Mouse (Mus musculus) lung, postnatal 0 days (tissue): ENCODE measurements around the gene Tpm3. TPM values are rescaled to one million over a fixed set of nuclear protein-coding genes. Genes with fewer than 3 reads are reported as not detected.

ENCODE experiments used
- ATAC-seq: fragments of 200-750 bp; cut with Nextera tagmentation; 2 replicates; pipeline ENCODE4 v1.8.0; 2017; ENCODE audit warnings: moderate library complexity
- DNase-seq: peaks from one replicate; pipeline ENCODE4 v3.0.0-alpha.2; 2016; ENCODE audit warnings: low spot score
- H3K27ac ChIP-seq: fragments of 300-500 bp; sonication (generic); 2 replicates; pipeline ENCODE4 v1.5.1; 2014; ENCODE audit warnings: antibody characterized with exemption, mild to moderate bottlenecking, low read length, mixed read lengths
- H3K27me3 ChIP-seq: fragments of 300-500 bp; sonication (generic); replicated peaks from 2 replicates; pipeline ENCODE4 v1.6.1; 2014; ENCODE audit warnings: low read length, mixed read lengths; ENCODE audit not compliant: insufficient read depth
- H3K36me3 ChIP-seq: fragments of 300-500 bp; sonication (generic); 2 replicates; pipeline ENCODE4 v1.6.1; 2014; ENCODE audit warnings: low read length, mixed read lengths; ENCODE audit not compliant: insufficient read depth
- H3K4me1 ChIP-seq: fragments of 300-500 bp; sonication (generic); 2 replicates; pipeline ENCODE4 v1.6.1; 2014; ENCODE audit warnings: antibody characterized with exemption, low read depth, low read length, mixed read lengths; ENCODE audit not compliant: insufficient read depth
- H3K4me2 ChIP-seq: fragments of 300-500 bp; sonication (generic); replicated peaks from 2 replicates; pipeline ENCODE4 v1.6.1; 2014; ENCODE audit warnings: low read depth, mild to moderate bottlenecking, low read length, moderate library complexity, mixed read lengths
- H3K4me3 ChIP-seq: fragments of 300-500 bp; sonication (generic); 2 replicates; pipeline ENCODE4 v1.5.1; 2014; ENCODE audit warnings: low read depth, low read length
- H3K9ac ChIP-seq: fragments of 300-500 bp; sonication (generic); replicated peaks from 2 replicates; pipeline ENCODE4 v1.6.1; 2014; ENCODE audit warnings: low read depth, mild to moderate bottlenecking
- H3K9me3 ChIP-seq: fragments of 300-500 bp; sonication (generic); 2 replicates; pipeline ENCODE4 v1.6.1; 2016; ENCODE audit warnings: low read length, mixed read lengths
- CTCF ChIP-seq: IDR thresholded peaks from 2 replicates; pipeline ENCODE4 v1.5.1; 2016; ENCODE audit warnings: antibody characterized with exemption, mild to moderate bottlenecking
- EP300 ChIP-seq: IDR thresholded peaks from 2 replicates; pipeline ENCODE4 v1.6.1; 2016; ENCODE audit warnings: antibody characterized with exemption, mild to moderate bottlenecking, control low read depth
- WGBS: fragments of 180-500 bp; shearing (Covaris S2); extraction: QIAGEN DNeasy Blood & Tissue Kit; methylation state at CpG from one replicate; pipeline ENCODE4 v1.1.7; 2014; 5-methylcytosine and 5-hydroxymethylcytosine counted together
- polyA plus RNA-seq: library from polyadenylated mRNA; unstranded; fragments of >200 nt; fragmentation: Nextera tagmentation; extraction: Ambion mirVana; gene quantifications from 2 replicates; pipeline ENCODE4 v1.2.1, GENCODE M21; 2015

Tpm3 gene
- polyA plus RNA-seq, 1 experiment from 2014 or later = 506 TPM

- 57% methylated on average over 2 of the region's 2 CpGs for WGBS
- Histone ChIP-seq H3K9me3 (no peaks in the 10 kb centered on the region), H3K4me3 (no peak overlapping the region), H3K4me1 (peaks cover 27% of the 10 kb centered on the region), H3K4me2 (no peak overlapping the region), H3K27ac (peak overlapping the region; percentile 73), H3K36me3 (peaks cover 40% of the 10 kb centered on the region), H3K27me3 (no peaks in the 10 kb centered on the region), H3K9ac (no peak overlapping the region)
- ATAC-seq (peak; percentile 86), DNase-seq (peak; percentile 84)
- TF ChIP-seq EP300 (peak; percentile 59), CTCF (no peak)
These were observed 16.2 kb downstream of the Tpm3 start for GRCm38 (mm10) chr3:90088617-90089016.

DNA sequence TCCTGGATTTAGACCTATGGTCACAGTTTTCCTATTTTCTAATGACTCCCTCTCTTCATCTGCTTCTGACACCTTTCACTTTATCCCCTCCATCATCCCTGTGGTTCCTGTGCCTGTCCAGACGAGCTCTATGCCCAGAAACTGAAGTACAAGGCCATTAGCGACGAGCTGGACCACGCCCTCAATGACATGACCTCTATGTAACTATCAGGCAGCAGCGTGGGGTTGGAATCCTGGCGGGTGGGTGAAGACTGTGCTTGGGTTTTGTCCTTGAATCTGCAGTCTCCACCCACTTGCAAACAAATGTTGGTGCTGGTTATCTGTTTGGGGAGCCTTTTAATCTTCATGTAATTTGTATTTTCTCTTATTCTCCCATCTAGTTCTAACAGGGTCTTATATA is 18.4 kb downstream of the Tpm3 start:
- no peak for ATAC-seq
- Histone ChIP-seq H3K36me3 (peaks cover 48% of the 10 kb centered on the region), H3K4me1 (peaks cover 5% of the 10 kb centered on the region; the same call in 1 of the 2 replicates), H3K27ac (no peak overlapping the region), H3K27me3 (no peaks in the 10 kb centered on the region), H3K4me3 (no peak overlapping the region), H3K9me3 (no peaks in the 10 kb centered on the region), H3K4me2 (no peak overlapping the region), H3K9ac (no peak overlapping the region)
- no peak for TF ChIP-seq EP300
- TF ChIP-seq CTCF = no peak
- no peak for DNase-seq
- WGBS = 59% methylated on average over 6 of the region's 6 CpGs

GRCm38 (mm10) chr3:90094453-90094852 is 22.0 kb downstream of the Tpm3 start:
- TF ChIP-seq CTCF = no peak
- TF ChIP-seq EP300 = no peak
- Histone ChIP-seq H3K9me3 (no peaks in the 10 kb centered on the region), H3K4me2 (no peak overlapping the region), H3K4me1 (0 out of 2 replicates have a peak, but pooled peaks cover 2% of the 10 kb centered on the region), H3K9ac (no peak overlapping the region), H3K27me3 (no peaks in the 10 kb centered on the region), H3K27ac (no peak overlapping the region), H3K4me3 (no peak overlapping the region), H3K36me3 (peaks cover 52% of the 10 kb centered on the region)
- no peak for ATAC-seq
- no peak for DNase-seq
- WGBS = 79% methylated on average over 3 of the region's 3 CpGs

- no peak overlapping the region for H3K4me3 ChIP-seq
- WGBS = 72% methylated on average over 5 of the region's 5 CpGs
- TF ChIP-seq CTCF (no peak), EP300 (no peak)
- no peaks in the 10 kb centered on the region for H3K4me1 ChIP-seq
- no peak for ATAC-seq
- no peaks in the 10 kb centered on the region for H3K27me3 ChIP-seq
- no peak for DNase-seq
- no peak overlapping the region for H3K27ac ChIP-seq
- no peak overlapping the region for H3K9ac ChIP-seq
- H3K4me2 ChIP-seq = no peak overlapping the region
- no peaks in the 10 kb centered on the region for H3K9me3 ChIP-seq
- peaks cover 28% of the 10 kb centered on the region; the same call in 1 of the 2 replicates for H3K36me3 ChIP-seq
These were observed 25.5 kb downstream of the Tpm3 start for GRCm38 (mm10) chr3:90097928-90098327.

DNA sequence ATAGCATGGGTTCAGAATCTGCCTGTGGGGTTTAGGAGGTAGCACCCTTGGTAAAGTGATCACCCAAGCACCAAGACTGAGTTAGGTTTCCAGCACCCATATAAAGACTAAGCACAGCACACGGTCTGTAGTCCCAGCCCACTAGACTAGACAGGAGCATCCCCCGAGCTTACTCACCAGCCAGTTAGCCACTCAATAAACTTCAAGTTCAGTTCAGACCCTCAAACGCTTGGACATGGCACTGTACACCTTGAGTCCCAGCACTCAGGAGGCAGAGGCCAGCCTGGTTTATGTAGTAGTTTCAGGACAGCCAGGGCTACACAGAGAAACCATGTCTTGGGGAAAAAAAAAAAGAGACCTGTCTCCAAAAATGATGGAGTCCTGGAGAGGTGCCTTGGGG is 28.6 kb downstream of the Tpm3 start:
- DNase-seq = no peak
- H3K27ac ChIP-seq = no peak overlapping the region
- peaks cover 14% of the 10 kb centered on the region; the same call in 1 of the 2 replicates for H3K36me3 ChIP-seq
- no peak for TF ChIP-seq EP300
- no peak for TF ChIP-seq CTCF
- no peak overlapping the region for H3K9ac ChIP-seq
- H3K4me2 ChIP-seq = no peak overlapping the region
- H3K27me3 ChIP-seq = no peaks in the 10 kb centered on the region
- no peaks in the 10 kb centered on the region for H3K4me1 ChIP-seq
- 78% methylated on average over 3 of the region's 3 CpGs for WGBS
- no peak overlapping the region for H3K4me3 ChIP-seq
- no peak for ATAC-seq
- no peaks in the 10 kb centered on the region for H3K9me3 ChIP-seq

DNA sequence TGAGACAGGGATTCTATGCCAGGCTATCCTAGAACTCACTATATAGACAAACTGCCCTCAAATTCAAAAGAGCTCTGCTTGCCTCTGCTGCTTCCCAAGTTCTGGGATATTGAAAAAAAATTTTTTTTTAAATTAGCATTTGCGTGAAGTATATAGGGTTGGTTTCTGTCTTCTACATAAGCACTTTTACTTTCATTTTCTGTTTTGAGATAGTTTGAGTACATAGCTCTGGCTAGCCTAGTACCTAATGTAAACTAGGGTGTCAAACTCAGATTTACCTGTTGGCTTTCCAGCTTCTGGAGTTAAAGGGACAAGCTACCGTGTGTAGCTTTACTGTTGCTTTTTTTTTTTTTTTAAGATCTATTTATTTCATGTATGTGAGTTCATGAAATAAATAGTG is 29.2 kb downstream of the Tpm3 start:
- Histone ChIP-seq H3K4me2 (no peak overlapping the region), H3K9me3 (no peaks in the 10 kb centered on the region), H3K4me1 (no peaks in the 10 kb centered on the region), H3K27me3 (no peaks in the 10 kb centered on the region), H3K4me3 (no peak overlapping the region), H3K9ac (no peak overlapping the region), H3K36me3 (peaks cover 14% of the 10 kb centered on the region; the same call in 1 of the 2 replicates), H3K27ac (no peak overlapping the region)
- 78% methylated on average over 2 of the region's 2 CpGs for WGBS
- no peak for DNase-seq
- ATAC-seq = 0 out of 2 replicates have a peak, but pooled peaks have one; percentile 34
- no peak for TF ChIP-seq CTCF

- ATAC-seq = peak; percentile 91
- 0 out of 2 replicates have a peak overlapping the region, but pooled peaks have one; percentile 29 for H3K27ac ChIP-seq
- H3K4me3 ChIP-seq = no peak overlapping the region
- peaks cover 14% of the 10 kb centered on the region; the same call in 1 of the 2 replicates for H3K36me3 ChIP-seq
- TF ChIP-seq EP300 (no peak; the same call in 1 of the 2 replicates), CTCF (no peak)
- DNase-seq = peak; percentile 60
- no peaks in the 10 kb centered on the region for H3K27me3 ChIP-seq
- H3K4me2 ChIP-seq = no peak overlapping the region
- no peaks in the 10 kb centered on the region for H3K9me3 ChIP-seq
- no peak overlapping the region for H3K9ac ChIP-seq
- 75% methylated on average over 2 of the region's 2 CpGs for WGBS
- H3K4me1 ChIP-seq = no peaks in the 10 kb centered on the region
These were observed 29.8 kb downstream of the Tpm3 start for GRCm38 (mm10) chr3:90102239-90102638.
